Mouse (Mus musculus): Measurements from ENCODE around the gene Tead3. TPM values are rescaled to one million over a fixed set of nuclear protein-coding genes. Genes with fewer than 3 reads are reported as not detected.
"Not testable (repeated sequence)": the region's sequence is repeated elsewhere in the genome, so short reads cannot be mapped to it uniquely, and the experiment has no call there.

The Tead3 gene
- polyA plus RNA-seq, 1 experiment from 2014 or later = 1.8 TPM

DNA sequence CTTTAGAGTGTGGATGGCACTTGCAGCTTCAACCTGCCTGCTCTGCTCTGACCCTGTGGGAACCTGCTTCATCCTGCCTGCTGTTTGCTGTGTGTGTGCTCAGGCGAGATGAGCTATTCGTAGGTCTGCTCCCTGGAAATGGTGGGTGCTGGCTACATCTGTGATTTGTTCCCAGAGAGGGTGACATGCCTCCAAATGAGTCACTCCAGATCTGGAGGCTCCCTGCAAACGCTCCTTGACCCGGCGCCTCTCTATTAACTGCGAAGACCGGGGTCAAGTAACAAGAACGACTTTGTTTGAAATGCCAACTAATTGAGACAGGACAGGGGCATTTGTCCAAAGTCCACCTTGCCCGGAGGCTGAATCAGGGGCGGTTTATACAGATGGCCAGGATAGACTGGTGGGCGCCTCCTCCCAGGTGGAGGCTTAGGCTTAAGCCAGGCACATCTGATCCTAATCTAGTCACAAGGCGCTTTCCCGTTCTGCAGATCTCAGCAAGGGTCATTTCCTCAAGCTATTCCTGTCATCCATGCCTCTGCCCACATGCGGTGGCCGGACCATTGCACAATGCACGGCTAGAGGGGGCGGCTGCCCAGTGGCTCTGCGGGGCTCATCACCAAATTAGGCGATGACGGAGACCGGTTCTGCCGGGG is 22.8 kb downstream of the Tead3 start:
- ATAC-seq (ENCODE audit: low FRiP score, low read depth) = peak; percentile 60
- H3K27me3 ChIP-seq = no peaks in the 10 kb centered on the region
- 15% methylated on average over 22 of the region's 22 CpGs for WGBS

DNA sequence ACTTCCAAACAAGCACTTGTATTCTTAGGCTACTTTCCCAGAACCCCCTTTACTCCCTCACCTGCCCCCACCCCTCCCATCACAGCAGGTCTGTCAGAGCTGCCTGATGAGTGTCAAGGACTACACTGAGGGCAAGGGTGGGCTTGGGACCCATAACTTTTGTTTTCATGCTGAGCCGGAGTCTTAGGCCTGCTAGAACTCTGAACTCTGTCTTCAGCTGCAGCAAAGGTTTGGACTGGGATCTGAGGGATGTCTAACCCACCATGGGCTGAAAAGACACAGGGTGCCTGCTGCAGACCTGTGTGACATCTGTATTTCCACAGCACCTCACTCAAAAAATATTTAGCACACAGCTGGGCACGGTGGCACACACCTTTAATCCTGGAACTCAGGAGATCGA is 23.7 kb downstream of the Tead3 start:
- Histone ChIP-seq H3K4me1 (replicated peaks) (peaks cover 29% of the 10 kb centered on the region), H3K9ac (no peak overlapping the region), H3K27me3 (no peaks in the 10 kb centered on the region), H3K4me2 (no peak overlapping the region), H3K36me3 (peaks cover 17% of the 10 kb centered on the region), H3K9me3 (no peaks in the 10 kb centered on the region), H3K27ac (replicated peaks) (no peak overlapping the region), H3K4me3 (no peak overlapping the region)
- 88% methylated on average over 3 of the region's 3 CpGs for whole genome bisulfite sequencing
- ATAC-seq (ENCODE audit: low FRiP score, low read depth) = no peak

More for the DNA sequence above, 22.8 kb downstream of the Tead3 start:
- H3K9ac ChIP-seq = peak overlapping the region; percentile 69
- peak overlapping the region; percentile 79 for H3K4me3 ChIP-seq
- H3K4me1 ChIP-seq (replicated peaks) = peaks cover 29% of the 10 kb centered on the region
- no peaks in the 10 kb centered on the region for H3K9me3 ChIP-seq
- H3K36me3 ChIP-seq = peaks cover 17% of the 10 kb centered on the region
- peak overlapping the region; percentile 88 for H3K27ac ChIP-seq (replicated peaks)
- H3K4me2 ChIP-seq = peak overlapping the region; percentile 98

DNA sequence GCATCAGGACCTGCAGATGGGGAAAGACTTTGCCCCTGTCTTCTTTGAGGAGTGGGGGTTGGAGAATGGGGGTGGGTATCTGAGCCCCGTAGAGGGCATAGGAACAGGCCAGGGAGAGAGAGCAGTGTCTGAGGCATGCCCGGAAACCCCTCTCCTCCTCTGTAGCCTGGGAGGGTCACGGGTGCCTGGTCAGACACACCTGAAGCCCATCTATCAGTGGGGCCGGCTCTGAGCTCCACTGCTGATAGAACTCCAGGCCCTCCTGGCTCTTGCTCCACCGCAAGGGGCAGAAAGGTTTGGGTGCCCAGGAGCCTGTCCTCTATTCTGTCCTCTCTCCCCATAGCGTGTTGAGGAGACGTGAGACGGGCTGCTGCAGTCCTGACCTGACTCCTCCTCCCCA is 24.9 kb downstream of the Tead3 start:
- Histone ChIP-seq H3K4me2 (no peak overlapping the region), H3K9ac (no peak overlapping the region), H3K27me3 (no peaks in the 10 kb centered on the region), H3K4me3 (no peak overlapping the region), H3K4me1 (replicated peaks) (peaks cover 29% of the 10 kb centered on the region), H3K36me3 (peaks cover 10% of the 10 kb centered on the region), H3K9me3 (no peaks in the 10 kb centered on the region), H3K27ac (replicated peaks) (no peak overlapping the region)
- WGBS = 94% methylated on average over 8 of the region's 8 CpGs
- no peak for ATAC-seq (ENCODE audit: low FRiP score, low read depth)

DNA sequence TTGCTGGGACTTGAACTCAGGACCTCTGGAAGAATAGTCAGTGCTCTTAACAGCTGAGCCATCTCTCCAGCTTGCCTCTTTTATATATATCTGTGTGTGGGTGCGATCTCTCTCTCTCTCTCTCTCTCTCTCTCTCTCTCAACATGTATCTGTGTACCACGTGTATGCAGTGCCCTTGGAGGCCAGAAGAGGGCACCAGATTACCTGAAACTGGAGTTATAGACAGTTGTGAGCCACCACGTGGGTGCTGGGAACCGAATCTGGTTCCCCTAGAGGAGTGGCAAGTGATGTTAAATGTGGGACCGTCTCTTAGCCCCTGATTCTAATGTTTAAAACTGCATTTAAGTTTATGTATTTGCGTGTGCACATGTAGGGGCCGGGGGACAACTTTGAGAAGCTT is 26.2 kb downstream of the Tead3 start:
- WGBS = 96% methylated on average over 7 of the region's 7 CpGs
- H3K9me3 ChIP-seq; ATAC-seq (ENCODE audit: low FRiP score, low read depth); H3K4me2 ChIP-seq; H3K36me3 ChIP-seq; H3K27ac ChIP-seq (replicated peaks); H3K4me3 ChIP-seq; H3K9ac ChIP-seq; H3K27me3 ChIP-seq: not testable (repeated sequence)
- peaks cover 16% of the 10 kb centered on the region for H3K4me1 ChIP-seq (replicated peaks)

DNA sequence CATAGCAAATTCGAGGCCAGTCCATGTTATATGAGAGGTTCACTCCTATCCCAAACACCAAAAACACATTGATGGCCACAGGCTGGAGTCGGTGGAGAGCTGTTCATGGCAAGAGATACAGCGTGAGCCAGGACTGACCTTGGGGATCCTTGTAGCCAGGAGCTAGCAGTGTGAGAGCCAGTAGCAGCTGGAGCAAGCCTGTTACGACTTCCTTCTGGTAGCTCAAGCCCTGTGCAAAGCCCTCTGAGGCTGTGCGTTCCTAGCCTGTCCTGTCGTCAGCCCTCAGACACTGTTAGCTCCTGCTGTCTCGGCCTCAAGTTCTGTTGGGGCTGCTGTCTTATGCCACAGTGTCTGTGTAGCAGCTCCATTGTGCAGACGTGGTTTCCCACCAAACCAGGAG is 26.8 kb downstream of the Tead3 start:
- no peak for ATAC-seq (ENCODE audit: low FRiP score, low read depth)
- WGBS = 95% methylated on average over 8 of the region's 8 CpGs
- Histone ChIP-seq H3K4me3 (no peak overlapping the region), H3K9ac (no peak overlapping the region), H3K4me1 (replicated peaks) (peaks cover 10% of the 10 kb centered on the region), H3K27ac (replicated peaks) (no peak overlapping the region), H3K4me2 (no peak overlapping the region), H3K9me3 (no peaks in the 10 kb centered on the region), H3K27me3 (no peaks in the 10 kb centered on the region), H3K36me3 (peaks cover 8% of the 10 kb centered on the region)

DNA sequence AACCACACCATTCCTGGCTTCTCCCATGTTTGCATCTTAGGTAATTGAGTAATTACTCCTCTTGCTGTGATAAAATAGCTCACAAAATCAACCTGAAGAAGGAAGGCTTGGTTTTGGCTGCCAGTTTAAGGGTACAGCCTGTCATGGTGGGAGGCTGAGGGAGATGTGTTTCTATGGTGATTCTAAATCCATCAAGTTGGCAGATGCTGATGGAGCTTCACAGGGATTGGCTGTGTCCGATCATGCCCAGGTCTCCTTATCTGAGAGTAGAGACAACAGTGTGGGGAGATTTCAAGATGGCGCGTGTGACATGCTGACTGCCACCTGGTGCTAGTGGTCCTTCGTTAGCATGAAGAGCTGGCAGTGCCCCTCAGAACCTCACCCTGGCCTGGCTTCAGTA is 28.9 kb downstream of the Tead3 start:
- Histone ChIP-seq H3K9me3 (no peaks in the 10 kb centered on the region), H3K27me3 (no peaks in the 10 kb centered on the region), H3K4me1 (replicated peaks) (no peaks in the 10 kb centered on the region), H3K4me3 (no peak overlapping the region), H3K27ac (replicated peaks) (no peak overlapping the region), H3K4me2 (no peak overlapping the region), H3K9ac (no peak overlapping the region), H3K36me3 (peaks cover 14% of the 10 kb centered on the region)
- 95% methylated on average over 4 of the region's 4 CpGs for WGBS
- no peak for ATAC-seq (ENCODE audit: low FRiP score, low read depth)

DNA sequence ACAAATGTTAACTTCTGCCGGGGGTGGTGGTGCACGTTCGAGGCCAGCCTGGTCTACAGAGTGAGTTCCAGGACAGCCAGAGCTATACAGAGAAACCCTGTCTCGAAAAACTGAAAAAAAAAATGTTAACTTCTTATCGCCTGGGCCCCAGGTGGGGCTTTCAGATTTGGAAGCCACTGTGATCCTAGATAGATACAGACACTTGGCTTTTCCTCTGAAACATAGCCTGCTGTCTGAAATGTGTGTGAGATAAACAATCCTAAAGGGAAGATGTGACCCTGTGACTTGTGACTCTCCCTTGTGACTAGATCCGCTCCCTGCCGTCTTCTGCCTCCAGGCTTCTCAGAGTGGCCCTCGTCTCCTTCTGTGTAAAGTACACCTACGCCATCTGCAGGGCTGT is 32.9 kb downstream of the Tead3 start:
- Histone ChIP-seq H3K9me3 (no peaks in the 10 kb centered on the region), H3K4me3 (no peak overlapping the region), H3K27ac (replicated peaks) (no peak overlapping the region), H3K4me2 (no peak overlapping the region), H3K36me3 (peaks cover 15% of the 10 kb centered on the region; the same call in 1 of the 2 replicates), H3K9ac (no peak overlapping the region), H3K27me3 (no peaks in the 10 kb centered on the region), H3K4me1 (replicated peaks) (peaks cover 22% of the 10 kb centered on the region)
- 84% methylated on average over 9 of the region's 9 CpGs for WGBS
- ATAC-seq (ENCODE audit: low FRiP score, low read depth) = no peak

DNA sequence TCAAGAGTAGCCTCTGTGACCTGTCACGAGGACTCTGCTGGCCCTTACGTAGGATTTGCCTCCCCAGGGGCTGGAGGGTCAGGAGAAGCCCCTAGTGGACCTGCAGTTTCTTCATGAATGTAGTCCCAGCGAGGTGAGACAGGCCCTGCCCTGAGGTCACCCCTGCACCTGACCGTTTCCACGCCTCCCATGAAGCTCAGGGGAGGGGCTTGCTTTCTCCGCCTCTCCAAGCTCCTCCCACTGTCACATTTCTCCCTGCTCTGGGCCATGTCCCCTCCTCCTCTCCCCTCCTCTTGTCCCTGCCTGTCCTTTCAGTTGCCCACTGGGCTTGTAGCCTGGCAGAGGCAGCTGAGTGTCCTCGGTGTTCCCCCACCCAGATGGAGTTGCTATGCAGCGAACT is 33.5 kb downstream of the Tead3 start:
- Histone ChIP-seq H3K27me3 (no peaks in the 10 kb centered on the region), H3K36me3 (peaks cover 15% of the 10 kb centered on the region; the same call in 1 of the 2 replicates), H3K4me2 (no peak overlapping the region), H3K4me1 (replicated peaks) (peaks cover 25% of the 10 kb centered on the region), H3K9me3 (no peaks in the 10 kb centered on the region), H3K27ac (replicated peaks) (no peak overlapping the region), H3K9ac (no peak overlapping the region), H3K4me3 (no peak overlapping the region)
- WGBS = 61% methylated on average over 8 of the region's 8 CpGs
- no peak for ATAC-seq (ENCODE audit: low FRiP score, low read depth)

DNA sequence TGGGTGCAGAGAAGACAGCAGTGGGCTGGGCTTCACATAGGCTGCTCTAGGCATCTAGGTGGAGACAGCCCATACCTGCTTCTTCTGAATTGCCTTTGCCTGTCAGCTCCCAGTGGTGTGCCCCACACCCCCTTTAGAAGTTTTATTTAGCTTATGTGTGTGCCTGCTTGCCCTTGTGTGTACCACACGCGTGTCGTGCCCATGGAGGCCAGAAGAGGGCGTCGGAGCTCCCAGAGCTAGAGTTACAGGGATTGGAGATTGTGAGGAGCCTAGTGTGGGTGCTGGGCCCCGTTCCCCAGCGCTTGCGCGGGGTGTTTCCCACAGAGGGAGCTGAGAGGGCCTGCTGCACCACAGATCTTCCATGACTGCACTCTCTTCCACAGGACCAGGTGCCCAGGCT is 34.1 kb downstream of the Tead3 start:
- Histone ChIP-seq H3K27ac (replicated peaks) (no peak overlapping the region), H3K4me3 (no peak overlapping the region), H3K36me3 (peaks cover 15% of the 10 kb centered on the region; the same call in 1 of the 2 replicates), H3K9me3 (no peaks in the 10 kb centered on the region), H3K4me2 (no peak overlapping the region), H3K9ac (no peak overlapping the region), H3K27me3 (no peaks in the 10 kb centered on the region), H3K4me1 (replicated peaks) (peaks cover 25% of the 10 kb centered on the region)
- no peak for ATAC-seq (ENCODE audit: low FRiP score, low read depth)
- WGBS = 90% methylated on average over 9 of the region's 9 CpGs

DNA sequence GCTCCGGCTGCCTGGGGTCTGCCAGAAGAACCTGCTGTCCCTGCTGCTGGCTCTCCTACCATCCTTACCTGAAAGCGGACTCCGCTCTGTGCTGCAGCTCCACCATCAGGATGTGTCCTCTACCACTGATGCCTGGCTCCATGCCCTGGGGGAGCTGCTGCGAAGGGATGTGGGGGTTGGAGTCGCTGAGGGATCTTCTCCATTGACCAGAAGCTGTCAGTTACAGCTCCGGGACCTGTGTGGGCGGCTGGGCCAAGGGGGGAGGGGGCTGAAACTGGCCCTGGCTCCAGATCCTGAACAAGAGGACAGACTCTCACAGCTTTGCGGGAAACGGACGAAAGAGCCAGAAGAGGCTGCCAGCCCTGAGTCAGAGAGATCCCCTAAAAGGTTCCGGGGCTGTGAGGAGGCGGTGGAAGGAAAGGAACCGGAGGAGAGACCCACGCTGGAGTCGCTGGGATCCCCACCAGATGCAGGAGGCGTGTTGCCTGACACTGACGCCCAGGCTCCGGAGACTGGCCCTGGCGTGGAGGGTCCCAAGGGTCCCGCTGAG is 34.9 kb downstream of the Tead3 start:
- WGBS = 74% methylated on average over 20 of the region's 20 CpGs
- Histone ChIP-seq H3K4me3 (no peak overlapping the region), H3K4me2 (no peak overlapping the region), H3K9me3 (no peaks in the 10 kb centered on the region), H3K27me3 (no peaks in the 10 kb centered on the region), H3K4me1 (replicated peaks) (peaks cover 25% of the 10 kb centered on the region), H3K36me3 (peaks cover 15% of the 10 kb centered on the region; the same call in 1 of the 2 replicates), H3K9ac (no peak overlapping the region), H3K27ac (replicated peaks) (no peak overlapping the region)
- ATAC-seq (ENCODE audit: low FRiP score, low read depth) = no peak

DNA sequence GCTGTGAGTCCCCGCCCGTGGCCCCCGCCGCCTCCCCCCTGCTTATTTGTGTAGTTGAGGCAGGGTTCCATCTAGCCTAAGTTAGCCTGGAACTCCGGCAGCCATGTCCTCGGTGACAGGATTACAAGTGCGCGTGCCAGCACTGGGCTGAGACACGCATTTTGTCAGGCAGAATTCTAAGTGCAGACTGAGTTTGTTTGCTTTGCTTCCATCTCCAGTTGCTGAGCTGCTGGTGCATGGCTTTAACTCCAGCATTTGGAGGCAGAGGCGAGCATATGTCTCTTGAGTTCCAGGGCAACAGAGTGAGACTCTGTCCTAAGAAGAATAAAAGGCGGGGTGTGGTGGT is 36.8 kb downstream of the Tead3 start:
- Histone ChIP-seq H3K27me3 (no peaks in the 10 kb centered on the region), H3K27ac (replicated peaks) (peak overlapping the region; percentile 89), H3K4me2 (peak overlapping the region; percentile 80), H3K36me3 (peaks cover 11% of the 10 kb centered on the region; the same call in 1 of the 2 replicates), H3K4me1 (replicated peaks) (peaks cover 25% of the 10 kb centered on the region), H3K9me3 (no peaks in the 10 kb centered on the region), H3K4me3 (peak overlapping the region; percentile 68), H3K9ac (peak overlapping the region; percentile 79)
- ATAC-seq (ENCODE audit: low FRiP score, low read depth) = no peak
- WGBS = under 1% methylated on average over 11 of the region's 11 CpGs

DNA sequence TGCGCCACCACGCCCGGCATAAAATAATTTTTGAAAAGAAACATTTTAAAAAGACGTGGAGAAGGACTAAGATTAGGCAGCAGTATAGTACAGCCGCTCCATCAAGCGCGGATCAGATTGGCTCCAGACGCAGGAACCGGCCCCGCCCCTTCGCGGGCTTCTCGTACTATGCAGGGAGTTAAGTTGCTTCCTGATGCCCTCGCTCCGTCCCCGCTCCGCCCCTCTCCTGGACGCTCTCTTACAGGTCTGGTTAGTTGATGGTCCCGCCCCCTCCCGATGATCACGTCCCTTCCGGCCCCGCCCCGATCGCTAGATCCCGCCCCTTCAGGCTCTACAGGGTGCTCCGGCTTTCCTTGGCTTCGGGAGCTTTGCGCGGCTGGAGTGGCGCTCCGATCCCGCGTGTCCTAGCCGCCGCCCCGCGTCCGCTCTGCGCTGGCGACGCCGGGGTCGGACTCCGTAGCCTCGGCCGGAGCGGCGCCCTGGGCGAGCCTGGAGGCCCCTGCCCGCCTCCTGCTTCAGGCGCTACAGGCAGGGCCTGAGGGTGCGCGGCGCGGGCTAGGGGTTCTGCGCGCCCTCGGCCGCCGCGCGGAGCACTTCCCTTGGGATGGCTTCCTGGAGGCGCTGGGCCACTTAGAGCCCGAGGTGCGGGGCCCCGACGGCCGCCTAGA is 37.3 kb downstream of the Tead3 start, which contains the start of gene Fance:
Fance (plus strand) TSS at position 308 of the 668 bp plus-strand sequence.
- Histone ChIP-seq H3K27me3 (no peaks in the 10 kb centered on the region), H3K9me3 (no peaks in the 10 kb centered on the region), H3K4me2 (peak within 1 kb of the TSS; percentile 80), H3K9ac (peak within 1 kb of the TSS; percentile 79), H3K4me1 (replicated peaks) (peaks cover 30% of the 10 kb centered on the region), H3K4me3 (peak within 1 kb of the TSS; percentile 68), H3K27ac (replicated peaks) (peak within 1 kb of the TSS; percentile 89), H3K36me3 (peaks cover 6% of the 10 kb centered on the region; the same call in 1 of the 2 replicates)
- WGBS = under 1% methylated on average over 65 of the region's 69 CpGs
- peak; percentile 98 for ATAC-seq (ENCODE audit: low FRiP score, low read depth)
